Mouse (Mus musculus): ENCODE data around the gene Tiam1. TPM values are rescaled to one million over a fixed set of nuclear protein-coding genes. Genes with fewer than 3 reads are reported as not detected.

Tiam1 gene
- polyA plus RNA-seq, 1 experiment, result 10.7 TPM

- TF ChIP-seq CTCF (IDR thresholded peaks at IDR 0.05; ENCODE audit: control insufficient read depth, insufficient read depth, low read length), result no peak
- no peak for TF ChIP-seq POLR2A (IDR thresholded peaks at IDR 0.05; ENCODE audit: borderline replicate concordance, control insufficient read depth, low read depth, low read length)
- Histone ChIP-seq H3K4me3 (replicated peaks; ENCODE audit: control insufficient read depth, low read depth, low read length) (no peak overlapping the region), H3K4me1 (ENCODE audit: control insufficient read depth, insufficient read depth, low read length) (peaks cover 3% of the 10 kb centered on the region; the same call in 1 of the 2 replicates), H3K27ac (ENCODE audit: control insufficient read depth, insufficient read depth, low read depth, low read length, poor library complexity) (no peak overlapping the region; the same call in 1 of the 2 replicates)
- WGBS, result 30% methylated on average over 8 of the region's 8 CpGs
These were observed 102.7 kb downstream of the Tiam1 start for GRCm38 (mm10) chr16:90040771-90041364.

GRCm38 (mm10) chr16:90035595-90036110 is 107.9 kb downstream of the Tiam1 start:
- H3K4me3 ChIP-seq (replicated peaks; ENCODE audit: control insufficient read depth, low read depth, low read length), result no peak overlapping the region
- WGBS, result 79% methylated on average over 10 of the region's 10 CpGs

GRCm38 (mm10) chr16:90030355-90030754 is 113.2 kb downstream of the Tiam1 start:
- WGBS, result 91% methylated on average over 14 of the region's 14 CpGs
- Histone ChIP-seq H3K27ac (ENCODE audit: control insufficient read depth, insufficient read depth, low read depth, low read length, poor library complexity) (no peak overlapping the region), H3K4me3 (replicated peaks; ENCODE audit: control insufficient read depth, low read depth, low read length) (no peak overlapping the region), H3K4me1 (ENCODE audit: control insufficient read depth, insufficient read depth, low read length) (no peaks in the 10 kb centered on the region; the same call in 1 of the 2 replicates)
- TF ChIP-seq CTCF (IDR thresholded peaks at IDR 0.05; ENCODE audit: control insufficient read depth, insufficient read depth, low read length) (no peak), POLR2A (IDR thresholded peaks at IDR 0.05; ENCODE audit: borderline replicate concordance, control insufficient read depth, low read depth, low read length) (no peak)

More at GRCm38 (mm10) chr16:90035595-90036110, 107.9 kb downstream of the Tiam1 start:
- H3K27ac ChIP-seq (ENCODE audit: control insufficient read depth, insufficient read depth, low read depth, low read length, poor library complexity), result no peak overlapping the region
- TF ChIP-seq POLR2A (IDR thresholded peaks at IDR 0.05; ENCODE audit: borderline replicate concordance, control insufficient read depth, low read depth, low read length), result no peak
- no peak for TF ChIP-seq CTCF (IDR thresholded peaks at IDR 0.05; ENCODE audit: control insufficient read depth, insufficient read depth, low read length)
- H3K4me1 ChIP-seq (ENCODE audit: control insufficient read depth, insufficient read depth, low read length), result no peaks in the 10 kb centered on the region; the same call in 1 of the 2 replicates

- 82% methylated on average over 3 of the region's 3 CpGs for WGBS
- no peaks in the 10 kb centered on the region; the same call in 1 of the 2 replicates for H3K4me1 ChIP-seq (ENCODE audit: control insufficient read depth, insufficient read depth, low read length)
- TF ChIP-seq POLR2A (IDR thresholded peaks at IDR 0.05; ENCODE audit: borderline replicate concordance, control insufficient read depth, low read depth, low read length) (no peak), CTCF (IDR thresholded peaks at IDR 0.05; ENCODE audit: control insufficient read depth, insufficient read depth, low read length) (no peak)
These were observed 115.7 kb downstream of the Tiam1 start for GRCm38 (mm10) chr16:90027886-90028285.

GRCm38 (mm10) chr16:90025526-90026172 is 117.9 kb downstream of the Tiam1 start:
- WGBS, result 87% methylated on average over 6 of the region's 6 CpGs
- no peak overlapping the region for H3K4me3 ChIP-seq (replicated peaks; ENCODE audit: control insufficient read depth, low read depth, low read length)
- TF ChIP-seq CTCF (IDR thresholded peaks at IDR 0.05; ENCODE audit: control insufficient read depth, insufficient read depth, low read length), result no peak
- TF ChIP-seq POLR2A (IDR thresholded peaks at IDR 0.05; ENCODE audit: borderline replicate concordance, control insufficient read depth, low read depth, low read length), result no peak
- no peak overlapping the region for H3K27ac ChIP-seq (ENCODE audit: control insufficient read depth, insufficient read depth, low read depth, low read length, poor library complexity)
- no peaks in the 10 kb centered on the region for H3K4me1 ChIP-seq (ENCODE audit: control insufficient read depth, insufficient read depth, low read length)

More at GRCm38 (mm10) chr16:90027886-90028285, 115.7 kb downstream of the Tiam1 start:
- Histone ChIP-seq H3K4me3 (replicated peaks; ENCODE audit: control insufficient read depth, low read depth, low read length) (no peak overlapping the region), H3K27ac (ENCODE audit: control insufficient read depth, insufficient read depth, low read depth, low read length, poor library complexity) (no peak overlapping the region)

- H3K4me3 ChIP-seq (replicated peaks; ENCODE audit: control insufficient read depth, low read depth, low read length), result no peak overlapping the region
- TF ChIP-seq POLR2A (IDR thresholded peaks at IDR 0.05; ENCODE audit: borderline replicate concordance, control insufficient read depth, low read depth, low read length) (no peak), CTCF (IDR thresholded peaks at IDR 0.05; ENCODE audit: control insufficient read depth, insufficient read depth, low read length) (no peak)
- no peak overlapping the region for H3K27ac ChIP-seq (ENCODE audit: control insufficient read depth, insufficient read depth, low read depth, low read length, poor library complexity)
- WGBS, result 84% methylated on average over 8 of the region's 8 CpGs
- H3K4me1 ChIP-seq (ENCODE audit: control insufficient read depth, insufficient read depth, low read length), result no peaks in the 10 kb centered on the region
These were observed 119.9 kb downstream of the Tiam1 start for GRCm38 (mm10) chr16:90023665-90024010.

GRCm38 (mm10) chr16:90022932-90023664 is 120.5 kb downstream of the Tiam1 start:
- H3K4me3 ChIP-seq (replicated peaks; ENCODE audit: control insufficient read depth, low read depth, low read length), result no peak overlapping the region
- 86% methylated on average over 18 of the region's 18 CpGs for WGBS
- H3K4me1 ChIP-seq (ENCODE audit: control insufficient read depth, insufficient read depth, low read length), result no peaks in the 10 kb centered on the region
- TF ChIP-seq POLR2A (IDR thresholded peaks at IDR 0.05; ENCODE audit: borderline replicate concordance, control insufficient read depth, low read depth, low read length) (no peak), CTCF (IDR thresholded peaks at IDR 0.05; ENCODE audit: control insufficient read depth, insufficient read depth, low read length) (no peak)
- no peak overlapping the region for H3K27ac ChIP-seq (ENCODE audit: control insufficient read depth, insufficient read depth, low read depth, low read length, poor library complexity)

GRCm38 (mm10) chr16:90016046-90016445 is 127.5 kb downstream of the Tiam1 start:
- Histone ChIP-seq H3K4me3 (replicated peaks; ENCODE audit: control insufficient read depth, low read depth, low read length) (no peak overlapping the region), H3K27ac (ENCODE audit: control insufficient read depth, insufficient read depth, low read depth, low read length, poor library complexity) (no peak overlapping the region), H3K4me1 (ENCODE audit: control insufficient read depth, insufficient read depth, low read length) (no peaks in the 10 kb centered on the region)
- 84% methylated on average over 4 of the region's 4 CpGs for WGBS
- TF ChIP-seq POLR2A (IDR thresholded peaks at IDR 0.05; ENCODE audit: borderline replicate concordance, control insufficient read depth, low read depth, low read length) (no peak), CTCF (IDR thresholded peaks at IDR 0.05; ENCODE audit: control insufficient read depth, insufficient read depth, low read length) (no peak)
